Mouse (Mus musculus): ENCODE measurements around the gene Sp2. TPM values are rescaled to one million over a fixed set of nuclear protein-coding genes. Genes with fewer than 3 reads are reported as not detected.

Sp2 gene
- polyA plus RNA-seq (2015; fragmentation: Nextera tagmentation; extraction: Ambion mirVana): 13.0 and 14.4 TPM in 2 replicates

GRCm38 (mm10) chr11:96982859-96983258 is at the start of gene Sp2:
Gene Sp2, minus strand, starts transcription at chr11:96982959.

GRCm38 (mm10) chr11:97029686-97030417 is 47.1 kb upstream of the Sp2 start, which contains the start of gene Scrn2:
Gene Scrn2, plus strand, starts transcription at chr11:97029938.

GRCm38 (mm10) chr11:97013121-97013670 is 30.4 kb upstream of the Sp2 start, which contains the start of gene Sp6:
Gene Sp6, plus strand, starts transcription at chr11:97013394.

DNA sequence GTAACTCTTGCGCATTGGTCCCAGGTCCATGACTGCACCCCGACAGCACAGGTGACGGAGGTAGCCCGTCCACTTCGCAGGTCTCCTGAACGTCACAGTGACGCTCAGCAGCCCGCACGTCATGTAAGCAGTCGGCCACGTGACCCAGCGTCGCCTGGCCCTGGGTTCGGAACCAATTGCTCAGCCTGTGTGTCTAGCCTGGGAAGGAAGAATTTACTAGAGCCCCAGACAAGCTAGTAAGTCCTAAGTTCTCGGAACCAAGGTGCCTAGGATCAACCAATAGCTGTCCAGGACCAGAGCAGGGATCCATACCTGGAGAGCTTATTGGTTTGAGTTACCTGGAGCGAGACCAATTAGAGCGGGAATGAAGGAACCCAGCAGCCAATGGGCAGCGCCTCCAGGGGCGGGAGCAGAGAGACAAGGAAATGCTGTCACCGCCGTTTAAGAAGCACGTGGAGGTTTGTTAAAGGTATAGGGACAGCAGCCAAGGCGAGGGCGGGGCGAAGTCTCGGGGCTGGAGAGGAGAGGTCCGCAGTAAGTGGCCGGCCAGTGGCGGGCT is 38.9 kb downstream of the Sp2 start, which contains the start of gene Pnpo:
Gene Pnpo, minus strand, starts transcription at position 241 of the 559 bp plus-strand sequence.

GRCm38 (mm10) chr11:96928088-96928487 is 54.7 kb downstream of the Sp2 start, which contains the start of gene Prr15l:
Gene Prr15l, plus strand, starts transcription at chr11:96928104.

GRCm38 (mm10) chr11:96916044-96916884 is 66.5 kb downstream of the Sp2 start, which contains the start of gene Cdk5rap3:
Gene Cdk5rap3, minus strand, starts transcription at chr11:96916496.

Other genes with a start within 250 kb of the Sp2 start
- gene Snx11, start 205.4 kb downstream of the Sp2 start, polyA plus RNA-seq (2015; fragmentation: Nextera tagmentation; extraction: Ambion mirVana): 10.9 and 12.8 TPM in 2 replicates
- 44.7 and 58.2 TPM in 2 replicates for gene Cbx1, start 193.8 kb downstream of the Sp2 start, polyA plus RNA-seq (2015; fragmentation: Nextera tagmentation; extraction: Ambion mirVana)
- 55.8 and 96.5 TPM in 2 replicates for gene Nfe2l1, start 153.0 kb downstream of the Sp2 start, polyA plus RNA-seq (2015; fragmentation: Nextera tagmentation; extraction: Ambion mirVana)
- gene Copz2, start 133.1 kb downstream of the Sp2 start, polyA plus RNA-seq (2015; fragmentation: Nextera tagmentation; extraction: Ambion mirVana): 116 and 179 TPM in 2 replicates
- gene Cdk5rap3, start 66.5 kb downstream of the Sp2 start, polyA plus RNA-seq (2015; fragmentation: Nextera tagmentation; extraction: Ambion mirVana): 67.4 and 76.8 TPM in 2 replicates
- 1.4 and 1.9 TPM in 2 replicates for gene Prr15l, start 54.9 kb downstream of the Sp2 start, polyA plus RNA-seq (2015; fragmentation: Nextera tagmentation; extraction: Ambion mirVana)
- 26.1 and 40.0 TPM in 2 replicates for gene Pnpo, start 39.0 kb downstream of the Sp2 start, polyA plus RNA-seq (2015; fragmentation: Nextera tagmentation; extraction: Ambion mirVana)
- gene Sp6, start 30.4 kb upstream of the Sp2 start, polyA plus RNA-seq (2015; fragmentation: Nextera tagmentation; extraction: Ambion mirVana): not detected in 2 replicates
- gene Scrn2, start 47.0 kb upstream of the Sp2 start, polyA plus RNA-seq (2015; fragmentation: Nextera tagmentation; extraction: Ambion mirVana): 19.7 and 38.7 TPM in 2 replicates
- 1.7 TPM in 2 replicates for gene Lrrc46, start 58.4 kb upstream of the Sp2 start, polyA plus RNA-seq (2015; fragmentation: Nextera tagmentation; extraction: Ambion mirVana)
- gene Mrpl10, start 58.6 kb upstream of the Sp2 start, polyA plus RNA-seq (2015; fragmentation: Nextera tagmentation; extraction: Ambion mirVana): 60.0 and 107 TPM in 2 replicates
- 5.1 and 9.9 TPM in 2 replicates for gene Osbpl7, start 67.7 kb upstream of the Sp2 start, polyA plus RNA-seq (2015; fragmentation: Nextera tagmentation; extraction: Ambion mirVana)
- 0.28 and 0.50 TPM in 2 replicates for gene Tbx21, start 132.4 kb upstream of the Sp2 start, polyA plus RNA-seq (2015; fragmentation: Nextera tagmentation; extraction: Ambion mirVana)
- gene Tbkbp1, start 168.5 kb upstream of the Sp2 start, polyA plus RNA-seq (2015; fragmentation: Nextera tagmentation; extraction: Ambion mirVana): 4.4 and 5.1 TPM in 2 replicates
- 16.4 and 17.9 TPM in 2 replicates for gene Kpnb1, start 204.9 kb upstream of the Sp2 start, polyA plus RNA-seq (2015; fragmentation: Nextera tagmentation; extraction: Ambion mirVana)

Data from adrenal gland, postnatal 0 days (tissue).